Mouse (Mus musculus) adrenal gland, postnatal 4 days (tissue): Measurements from ENCODE around the gene Mrps11. TPM values are rescaled to one million over a fixed set of nuclear protein-coding genes. Genes with fewer than 3 reads are reported as not detected.
A peak's percentile ranks its signal among the peaks of the same experiment; 100 is the strongest.

ENCODE experiments used
- DNase-seq, 2 experiments: peaks; one replicate each; pipeline ENCODE4 v3.0.0; 2021 to 2022; ENCODE audit warnings: low spot score in 2 of 2, mixed read lengths in 2 of 2
- long read RNA-seq, 2 experiments: library from polyadenylated mRNA; stranded (forward); transcript quantifications; one replicate each; pipeline ENCODE4 v2.0.0; 2021
- total RNA-seq, 2 experiments: library from RNA; stranded (reverse); gene quantifications; 2 replicates each; pipeline ENCODE4 v1.2.3; 2021

Gene Mrps11
- total RNA-seq: 10 to 100 TPM; 83.5 to 88.1 TPM
- long read RNA-seq, experiment 1, transcript Mrps11-201 (6 exons, 1,056 nt): major isoform, 76 of 103 reads
- long read RNA-seq, experiment 1, partial matches to known transcripts: 16 of 103 reads
- long read RNA-seq, experiment 1, other reads (novel, unspliced or antisense): 7 of 103 reads
- long read RNA-seq, experiment 2, transcript Mrps11-201 (6 exons, 1,056 nt): major isoform, 72 of 102 reads
- long read RNA-seq, experiment 2, partial matches to known transcripts: 25 of 102 reads
- long read RNA-seq, experiment 2, other reads (novel, unspliced or antisense): 2 of 102 reads

GRCm38 (mm10) chr7:78782639-78783581 is at the start of gene Mrps11, which contains the start of gene Mrpl46:
TSS of gene Mrps11 (plus strand) at chr7:78783119.
TSS of gene Mrpl46 (minus strand) at chr7:78783531.
- DNase-seq: peak; percentile 67 to 76

- no peak for DNase-seq
Measured at GRCm38 (mm10) chr7:78737196-78737595, 45.7 kb upstream of the Mrps11 start.

- DNase-seq: no peak
Measured at GRCm38 (mm10) chr7:78737614-78738210, 45.2 kb upstream of the Mrps11 start, which contains the start of gene Ntrk3. TSS of gene Ntrk3 (minus strand) at chr7:78738012.

- DNase-seq: no peak
Measured at GRCm38 (mm10) chr7:78739351-78740000, 43.4 kb upstream of the Mrps11 start.

GRCm38 (mm10) chr7:78743731-78744385 is 39.1 kb upstream of the Mrps11 start:
- DNase-seq: no peak

- no peak for DNase-seq
Measured at GRCm38 (mm10) chr7:78752961-78753360, 30.0 kb upstream of the Mrps11 start.

GRCm38 (mm10) chr7:78753752-78754457 is 29.0 kb upstream of the Mrps11 start:
- DNase-seq: no peak

GRCm38 (mm10) chr7:78754458-78755000 is 28.4 kb upstream of the Mrps11 start:
- no peak for DNase-seq

GRCm38 (mm10) chr7:78763801-78764200 is 19.1 kb upstream of the Mrps11 start:
- no peak for DNase-seq

- DNase-seq: no peak
Measured at GRCm38 (mm10) chr7:78765215-78765631, 17.7 kb upstream of the Mrps11 start.

- peak; percentile 59 to 63 for DNase-seq
Measured at GRCm38 (mm10) chr7:78766019-78766683, 16.8 kb upstream of the Mrps11 start.

GRCm38 (mm10) chr7:78767929-78768531 is 14.9 kb upstream of the Mrps11 start:
- DNase-seq: no peak

- DNase-seq: no peak
Measured at GRCm38 (mm10) chr7:78769075-78769652, 13.8 kb upstream of the Mrps11 start.

- DNase-seq: no peak
Measured at GRCm38 (mm10) chr7:78770936-78771335, 12.0 kb upstream of the Mrps11 start.

- DNase-seq: no peak
Measured at GRCm38 (mm10) chr7:78778741-78779140, 4.2 kb upstream of the Mrps11 start.

- DNase-seq: peak in 1 of 2 experiments; percentile 36
Measured at GRCm38 (mm10) chr7:78785906-78786305, 3.0 kb downstream of the Mrps11 start.

GRCm38 (mm10) chr7:78787793-78788380 is 5.0 kb downstream of the Mrps11 start:
- no peak for DNase-seq
